Comparison of ENCODE assay signal across 8 mouse cellular contexts in the genomic region with DNA sequence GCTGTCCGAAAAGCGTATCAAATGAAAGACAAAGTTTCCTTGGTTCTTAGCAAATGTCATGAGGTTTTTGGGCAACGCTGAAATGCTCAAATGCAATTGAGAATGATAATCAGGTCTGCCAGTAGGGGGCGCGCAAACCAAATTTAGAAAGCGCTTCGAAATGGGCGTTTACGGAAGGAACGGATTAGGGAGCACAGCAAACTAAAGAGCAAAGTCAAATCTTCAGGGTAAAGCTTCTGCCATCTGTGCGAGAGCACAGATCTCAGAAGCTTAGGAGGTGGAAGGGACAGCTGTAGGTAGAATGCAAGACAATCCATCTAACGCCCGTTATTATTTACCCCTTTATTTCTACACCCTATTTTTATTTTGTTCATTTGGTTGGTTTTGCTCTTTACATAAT.
DNase-seq lines count a peak whose midpoint lies in the region; ATAC-seq lines count a peak whose summit lies in the region.

No protein-coding gene starts in this region.

- H3K4me2 ChIP-seq in embryonic facial prominence, embryonic 13.5 days, result peak overlapping the region; percentile 37
- H3K4me2 ChIP-seq in kidney, embryonic 15.5 days, result peak overlapping the region; percentile 46

- H3K9me3 ChIP-seq in embryonic facial prominence, embryonic 13.5 days, result no peaks in the 10 kb centered on the region
- no peaks in the 10 kb centered on the region for H3K9me3 ChIP-seq in kidney, embryonic 15.5 days (replicated peaks)

- no peak for ATAC-seq in embryonic facial prominence, embryonic 13.5 days (ENCODE audit: insufficient number of reproducible peaks, insufficient read depth, low FRiP score, low TSS enrichment, low read depth)
- no peak; the same call in 1 of the 2 replicates for ATAC-seq in kidney, embryonic 15.5 days (replicated peaks; ENCODE audit: low FRiP score)

- H3K36me3 ChIP-seq in embryonic facial prominence, embryonic 13.5 days, result no peaks in the 10 kb centered on the region
- H3K36me3 ChIP-seq in kidney, embryonic 15.5 days, result no peaks in the 10 kb centered on the region

- DNase-seq in A20 (ENCODE audit: low read depth, low spot score) (peak; percentile 90), liver (peak; percentile 79)
- peak; percentile 61 to 76 for DNase-seq in adrenal gland, postnatal 4 days (ENCODE audit: low spot score in 2 of 2)
- DNase-seq in heart, adult 9 months (ENCODE audit: low spot score in 2 of 2), result peak; percentile 37 to 84
- DNase-seq in monocyte, adult 2 months (ENCODE audit: low read depth in 1 of 2, low spot score in 2 of 2), result peak; percentile 73 to 84
- DNase-seq in spleen, postnatal 14 days (ENCODE audit: low spot score in 2 of 2), result peak; percentile 66 to 77

- H3K9ac ChIP-seq in embryonic facial prominence, embryonic 13.5 days, result no peak overlapping the region
- H3K9ac ChIP-seq in kidney, embryonic 15.5 days, result no peak overlapping the region

- H3K27me3 ChIP-seq in embryonic facial prominence, embryonic 13.5 days, result peaks cover 7% of the 10 kb centered on the region; the same call in 1 of the 2 replicates
- no peaks in the 10 kb centered on the region for H3K27me3 ChIP-seq in kidney, embryonic 15.5 days

- peaks cover 3% of the 10 kb centered on the region; the same call in 1 of the 2 replicates for H3K4me1 ChIP-seq in embryonic facial prominence, embryonic 13.5 days
- H3K4me1 ChIP-seq in kidney, embryonic 15.5 days, result no peaks in the 10 kb centered on the region

- 5% methylated on average over 13 of the region's 13 CpGs for WGBS in embryonic facial prominence, embryonic 13.5 days
- WGBS in kidney, embryonic 15.5 days, result 11% methylated on average over 13 of the region's 13 CpGs

- no peak overlapping the region for H3K27ac ChIP-seq in embryonic facial prominence, embryonic 13.5 days
- H3K27ac ChIP-seq in kidney, embryonic 15.5 days, result no peak overlapping the region

- H3K4me3 ChIP-seq in embryonic facial prominence, embryonic 13.5 days, result no peak overlapping the region
- H3K4me3 ChIP-seq in kidney, embryonic 15.5 days (replicated peaks), result no peak overlapping the region
